Mouse (Mus musculus): ENCODE data around the gene Tmem117. TPM values are rescaled to one million over a fixed set of nuclear protein-coding genes. Genes with fewer than 3 reads are reported as not detected.

Gene Tmem117
- total and polyA plus RNA-seq, 2 experiments from 2014 or later = 19.1 to 20.4 TPM

- Histone ChIP-seq H3K4me1 (ENCODE audit: insufficient read depth, low read length) (no peaks in the 10 kb centered on the region), H3K9me3 (ENCODE audit: low read length) (no peaks in the 10 kb centered on the region), H3K36me3 (ENCODE audit: insufficient read depth, low read length) (no peaks in the 10 kb centered on the region), H3K4me3 (ENCODE audit: low read depth, low read length) (no peak overlapping the region), H3K27me3 (ENCODE audit: insufficient read depth, low read length) (no peaks in the 10 kb centered on the region), H3K9ac (replicated peaks; ENCODE audit: low read length, poor library complexity, severe bottlenecking) (no peak overlapping the region), H3K4me2 (ENCODE audit: low read depth, low read length, poor library complexity, severe bottlenecking) (no peak overlapping the region), H3K27ac (ENCODE audit: low read depth, low read length) (no peak overlapping the region)
- DNase-seq (ENCODE audit: low spot score) = no peak
- TF ChIP-seq CTCF (IDR thresholded peaks at IDR 0.05) = no peak
- no peak for ATAC-seq (ENCODE audit: low FRiP score)
Measured at GRCm38 (mm10) chr15:95101522-95101921, 472.5 kb downstream of the Tmem117 start.

GRCm38 (mm10) chr15:95107246-95107809 lies 478.3 kb downstream of the Tmem117 start:
- DNase-seq (ENCODE audit: low spot score) (no peak), ATAC-seq (ENCODE audit: low FRiP score) (no peak)
- no peaks in the 10 kb centered on the region for H3K36me3 ChIP-seq (ENCODE audit: insufficient read depth, low read length)
- H3K9me3 ChIP-seq (ENCODE audit: low read length) = no peaks in the 10 kb centered on the region
- WGBS = 60% methylated on average over 8 of the region's 8 CpGs
- H3K27ac ChIP-seq (ENCODE audit: low read depth, low read length) = no peak overlapping the region
- H3K4me1 ChIP-seq (ENCODE audit: insufficient read depth, low read length) = no peaks in the 10 kb centered on the region
- H3K4me3 ChIP-seq (ENCODE audit: low read depth, low read length) = no peak overlapping the region
- no peak overlapping the region for H3K4me2 ChIP-seq (ENCODE audit: low read depth, low read length, poor library complexity, severe bottlenecking)
- H3K27me3 ChIP-seq (ENCODE audit: insufficient read depth, low read length) = no peaks in the 10 kb centered on the region
- TF ChIP-seq CTCF (IDR thresholded peaks at IDR 0.05) = no peak
- no peak overlapping the region for H3K9ac ChIP-seq (replicated peaks; ENCODE audit: low read length, poor library complexity, severe bottlenecking)

- 89% methylated on average over 4 of the region's 4 CpGs for WGBS
- no peak overlapping the region for H3K9ac ChIP-seq (replicated peaks; ENCODE audit: low read length, poor library complexity, severe bottlenecking)
Measured at GRCm38 (mm10) chr15:95108626-95109025, 479.6 kb downstream of the Tmem117 start.

GRCm38 (mm10) chr15:95131401-95131800 lies 502.4 kb downstream of the Tmem117 start:
- no peaks in the 10 kb centered on the region for H3K9me3 ChIP-seq (ENCODE audit: low read length)
- no peak overlapping the region for H3K9ac ChIP-seq (replicated peaks; ENCODE audit: low read length, poor library complexity, severe bottlenecking)
- ATAC-seq (ENCODE audit: low FRiP score) (no peak), DNase-seq (ENCODE audit: low spot score) (no peak)
- no peak overlapping the region for H3K4me3 ChIP-seq (ENCODE audit: low read depth, low read length)
- no peaks in the 10 kb centered on the region for H3K4me1 ChIP-seq (ENCODE audit: insufficient read depth, low read length)
- WGBS = 72% methylated on average over 4 of the region's 4 CpGs
- H3K36me3 ChIP-seq (ENCODE audit: insufficient read depth, low read length) = no peaks in the 10 kb centered on the region
- TF ChIP-seq CTCF (IDR thresholded peaks at IDR 0.05) = no peak
- H3K27ac ChIP-seq (ENCODE audit: low read depth, low read length) = no peak overlapping the region
- H3K4me2 ChIP-seq (ENCODE audit: low read depth, low read length, poor library complexity, severe bottlenecking) = no peak overlapping the region
- no peaks in the 10 kb centered on the region for H3K27me3 ChIP-seq (ENCODE audit: insufficient read depth, low read length)

More at GRCm38 (mm10) chr15:95108626-95109025, 479.6 kb downstream of the Tmem117 start:
- Histone ChIP-seq H3K4me3 (ENCODE audit: low read depth, low read length) (no peak overlapping the region), H3K9me3 (ENCODE audit: low read length) (no peaks in the 10 kb centered on the region), H3K27me3 (ENCODE audit: insufficient read depth, low read length) (no peaks in the 10 kb centered on the region), H3K4me1 (ENCODE audit: insufficient read depth, low read length) (no peaks in the 10 kb centered on the region), H3K36me3 (ENCODE audit: insufficient read depth, low read length) (no peaks in the 10 kb centered on the region), H3K4me2 (ENCODE audit: low read depth, low read length, poor library complexity, severe bottlenecking) (no peak overlapping the region), H3K27ac (ENCODE audit: low read depth, low read length) (no peak overlapping the region)
- DNase-seq (ENCODE audit: low spot score) = no peak
- TF ChIP-seq CTCF (IDR thresholded peaks at IDR 0.05) = no peak
- ATAC-seq (ENCODE audit: low FRiP score) = no peak

GRCm38 (mm10) chr15:95135926-95136609 lies 507.0 kb downstream of the Tmem117 start:
- H3K27me3 ChIP-seq (ENCODE audit: insufficient read depth, low read length) = no peaks in the 10 kb centered on the region
- H3K4me1 ChIP-seq (ENCODE audit: insufficient read depth, low read length) = no peaks in the 10 kb centered on the region
- ATAC-seq (ENCODE audit: low FRiP score) (no peak), DNase-seq (ENCODE audit: low spot score) (no peak)
- no peak overlapping the region for H3K4me3 ChIP-seq (ENCODE audit: low read depth, low read length)
- no peaks in the 10 kb centered on the region for H3K9me3 ChIP-seq (ENCODE audit: low read length)
- no peaks in the 10 kb centered on the region for H3K36me3 ChIP-seq (ENCODE audit: insufficient read depth, low read length)
- no peak overlapping the region for H3K4me2 ChIP-seq (ENCODE audit: low read depth, low read length, poor library complexity, severe bottlenecking)
- no peak for TF ChIP-seq CTCF (IDR thresholded peaks at IDR 0.05)
- 85% methylated on average over 17 of the region's 17 CpGs for WGBS
- H3K9ac ChIP-seq (replicated peaks; ENCODE audit: low read length, poor library complexity, severe bottlenecking) = no peak overlapping the region
- no peak overlapping the region; the same call in 1 of the 2 replicates for H3K27ac ChIP-seq (ENCODE audit: low read depth, low read length)

- H3K9me3 ChIP-seq (ENCODE audit: low read length) = no peaks in the 10 kb centered on the region
- DNase-seq (ENCODE audit: low spot score) = peak; percentile 24
- no peaks in the 10 kb centered on the region for H3K4me1 ChIP-seq (ENCODE audit: insufficient read depth, low read length)
- no peak overlapping the region for H3K4me2 ChIP-seq (ENCODE audit: low read depth, low read length, poor library complexity, severe bottlenecking)
- no peak overlapping the region for H3K4me3 ChIP-seq (ENCODE audit: low read depth, low read length)
- H3K27ac ChIP-seq (ENCODE audit: low read depth, low read length) = no peak overlapping the region
- no peak for TF ChIP-seq CTCF (IDR thresholded peaks at IDR 0.05)
- 0 out of 2 replicates have a peak overlapping the region, but pooled peaks have one; percentile 2 for H3K9ac ChIP-seq (replicated peaks; ENCODE audit: low read length, poor library complexity, severe bottlenecking)
- H3K27me3 ChIP-seq (ENCODE audit: insufficient read depth, low read length) = no peaks in the 10 kb centered on the region
- WGBS = 46% methylated on average over 10 of the region's 10 CpGs
- ATAC-seq (ENCODE audit: low FRiP score) = no peak
- no peaks in the 10 kb centered on the region for H3K36me3 ChIP-seq (ENCODE audit: insufficient read depth, low read length)
Measured at GRCm38 (mm10) chr15:95137018-95137810, 508.2 kb downstream of the Tmem117 start.

Data from midbrain, postnatal 0 days (tissue).